8 mouse cellular contexts compared by ENCODE assay signal in genomic region chr17:35263523-35263883, GRCm38 (mm10). TPM values are rescaled to one million over a fixed set of nuclear protein-coding genes. Genes with fewer than 3 reads are reported as not detected.
A peak's percentile ranks its signal among the peaks of the same experiment; 100 is the strongest.
DNase-seq lines count a peak whose midpoint lies in the region; ATAC-seq and TF ChIP-seq lines count a peak whose summit lies in the region.

No protein-coding gene starts in this region.

- DNase-seq in layer of hippocampus, adult 2 months (ENCODE audit: low spot score in 2 of 2) = no peak
- no peak for DNase-seq in layer of hippocampus, adult 18-20 months (ENCODE audit: low spot score in 2 of 2)
- DNase-seq in forebrain, embryonic 10.5 days (ENCODE audit: extremely low spot score, low spot score) = peak; percentile 48
- no peak for DNase-seq in kidney, postnatal 0 days (ENCODE audit: low spot score)
- no peak for DNase-seq in layer of hippocampus, adult 9-10 months (ENCODE audit: low spot score)
- DNase-seq in layer of hippocampus, postnatal 36 days = no peak
- DNase-seq in cerebellum, postnatal 4 days (ENCODE audit: low spot score in 2 of 2) = no peak

- whole genome bisulfite sequencing in forebrain, embryonic 10.5 days = under 1% methylated on average over 25 of the region's 31 CpGs
- WGBS in kidney, postnatal 0 days = 3% methylated on average over 31 of the region's 31 CpGs
- 1% methylated on average over 30 of the region's 31 CpGs for WGBS in midbrain, embryonic 15.5 days

- peak overlapping the region; percentile 99 for H3K4me2 ChIP-seq in kidney, postnatal 0 days (ENCODE audit: low read length)
- H3K4me2 ChIP-seq in midbrain, embryonic 15.5 days = peak overlapping the region; percentile 94

- H3K27ac ChIP-seq in layer of hippocampus, adult 2 months = peak overlapping the region; percentile 10; the same call in 1 of the 2 replicates
- peak overlapping the region; percentile 83 for H3K27ac ChIP-seq in forebrain, embryonic 10.5 days
- H3K27ac ChIP-seq in kidney, postnatal 0 days = no peak overlapping the region
- no peak overlapping the region for H3K27ac ChIP-seq in midbrain, embryonic 15.5 days

- peaks cover 56% of the 10 kb centered on the region for H3K27me3 ChIP-seq in forebrain, embryonic 10.5 days (ENCODE audit: poor library complexity, severe bottlenecking)
- no peaks in the 10 kb centered on the region for H3K27me3 ChIP-seq in kidney, postnatal 0 days (ENCODE audit: insufficient read depth, low read length)
- H3K27me3 ChIP-seq in midbrain, embryonic 15.5 days (replicated peaks) = peaks cover 12% of the 10 kb centered on the region; the same call in 1 of the 2 replicates

- no peaks in the 10 kb centered on the region for H3K9me3 ChIP-seq in forebrain, embryonic 10.5 days
- H3K9me3 ChIP-seq in kidney, postnatal 0 days (replicated peaks; ENCODE audit: low read length) = no peaks in the 10 kb centered on the region
- no peaks in the 10 kb centered on the region for H3K9me3 ChIP-seq in midbrain, embryonic 15.5 days

- ATAC-seq in kidney, postnatal 0 days (replicated peaks; ENCODE audit: low FRiP score, low read depth) = peak; percentile 18; the same call in 1 of the 2 replicates
- peak; percentile 47 for ATAC-seq in midbrain, embryonic 15.5 days (replicated peaks)

- H3K36me3 ChIP-seq in forebrain, embryonic 10.5 days (replicated peaks) = no peaks in the 10 kb centered on the region
- H3K36me3 ChIP-seq in kidney, postnatal 0 days (ENCODE audit: insufficient read depth, low read length) = no peaks in the 10 kb centered on the region
- no peaks in the 10 kb centered on the region for H3K36me3 ChIP-seq in midbrain, embryonic 15.5 days (replicated peaks)

- TF ChIP-seq CTCF in layer of hippocampus, adult 2 months (conservative IDR thresholded peaks at IDR 0.05) = no peak
- no peak for TF ChIP-seq CTCF in kidney, postnatal 0 days (IDR thresholded peaks at IDR 0.05; ENCODE audit: low read depth)

- H3K4me3 ChIP-seq in layer of hippocampus, adult 2 months = peak overlapping the region; percentile 61
- peak overlapping the region; percentile 82 for H3K4me3 ChIP-seq in forebrain, embryonic 10.5 days
- peak overlapping the region; percentile 66 for H3K4me3 ChIP-seq in kidney, postnatal 0 days (replicated peaks; ENCODE audit: low read depth, low read length)
- peak overlapping the region; percentile 69 for H3K4me3 ChIP-seq in midbrain, embryonic 15.5 days

- peak overlapping the region; percentile 69 for H3K9ac ChIP-seq in kidney, postnatal 0 days (ENCODE audit: low read depth, low read length)
- peak overlapping the region; percentile 55 for H3K9ac ChIP-seq in midbrain, embryonic 15.5 days

- peaks cover 21% of the 10 kb centered on the region for H3K4me1 ChIP-seq in forebrain, embryonic 10.5 days
- H3K4me1 ChIP-seq in kidney, postnatal 0 days (replicated peaks; ENCODE audit: insufficient read depth, low read length) = no peaks in the 10 kb centered on the region
- peaks cover 4% of the 10 kb centered on the region for H3K4me1 ChIP-seq in midbrain, embryonic 15.5 days

RNA-seq across cellular contexts. Expression of gene H2-D1, which starts 1.0 kb away (rescaled TPM):
- total RNA-seq in layer of hippocampus, adult 2 months (2021) = 10 to 100 TPM; 15.7 to 21.2 TPM
- 10 to 100 TPM; 22.1 to 26.7 TPM for total RNA-seq in layer of hippocampus, adult 18-20 months (2021)
- 57.8 and 58.6 TPM in 2 replicates for polyA plus RNA-seq in forebrain, embryonic 10.5 days (2016; fragmentation: Nextera tagmentation; extraction: Ambion mirVana)
- polyA plus RNA-seq in kidney, postnatal 0 days (2015; fragmentation: Nextera tagmentation; extraction: Ambion mirVana) = 111 and 125 TPM in 2 replicates
- polyA plus RNA-seq in midbrain, embryonic 15.5 days (2015; fragmentation: Nextera tagmentation; extraction: Ambion mirVana) = 93.4 and 105 TPM in 2 replicates
- total RNA-seq in layer of hippocampus, postnatal 36 days (2021) = 10 to 100 TPM; 13.4 to 18.0 TPM

RNA-seq across cellular contexts. Expression of gene Ddx39b, which starts 22.0 kb away (rescaled TPM):
- 100 to 1,000 TPM; 230 to 239 TPM for total RNA-seq in layer of hippocampus, adult 2 months (2021)
- total RNA-seq in layer of hippocampus, adult 18-20 months (2021) = 100 to 1,000 TPM; 210 to 215 TPM
- 757 and 759 TPM in 2 replicates for polyA plus RNA-seq in forebrain, embryonic 10.5 days (2016; fragmentation: Nextera tagmentation; extraction: Ambion mirVana)
- polyA plus RNA-seq in kidney, postnatal 0 days (2015; fragmentation: Nextera tagmentation; extraction: Ambion mirVana) = 303 and 329 TPM in 2 replicates
- 379 and 391 TPM in 2 replicates for polyA plus RNA-seq in midbrain, embryonic 15.5 days (2015; fragmentation: Nextera tagmentation; extraction: Ambion mirVana)
- total RNA-seq in layer of hippocampus, postnatal 36 days (2021) = 100 to 1,000 TPM; 220 to 232 TPM

RNA-seq across cellular contexts. Expression of gene Nfkbil1, which starts 27.9 kb away (rescaled TPM):
- total RNA-seq in layer of hippocampus, adult 2 months (2021) = 10 to 100 TPM; 13.3 to 15.1 TPM
- total RNA-seq in layer of hippocampus, adult 18-20 months (2021) = 10 to 100 TPM; 13.6 to 15.8 TPM
- 10.0 and 11.5 TPM in 2 replicates for polyA plus RNA-seq in forebrain, embryonic 10.5 days (2016; fragmentation: Nextera tagmentation; extraction: Ambion mirVana)
- 11.7 and 14.5 TPM in 2 replicates for polyA plus RNA-seq in kidney, postnatal 0 days (2015; fragmentation: Nextera tagmentation; extraction: Ambion mirVana)
- polyA plus RNA-seq in midbrain, embryonic 15.5 days (2015; fragmentation: Nextera tagmentation; extraction: Ambion mirVana) = 11.7 and 11.8 TPM in 2 replicates
- total RNA-seq in layer of hippocampus, postnatal 36 days (2021) = 10 to 100 TPM; 13.3 to 13.6 TPM

RNA-seq across cellular contexts. Expression of gene Atp6v1g2, which starts 30.0 kb away (rescaled TPM):
- 100 to 1,000 TPM; 615 to 646 TPM for total RNA-seq in layer of hippocampus, adult 2 months (2021)
- total RNA-seq in layer of hippocampus, adult 18-20 months (2021) = 100 to 1,000 TPM; 637 to 681 TPM
- 7.0 and 7.7 TPM in 2 replicates for polyA plus RNA-seq in forebrain, embryonic 10.5 days (2016; fragmentation: Nextera tagmentation; extraction: Ambion mirVana)
- polyA plus RNA-seq in kidney, postnatal 0 days (2015; fragmentation: Nextera tagmentation; extraction: Ambion mirVana) = 6.6 and 6.7 TPM in 2 replicates
- polyA plus RNA-seq in midbrain, embryonic 15.5 days (2015; fragmentation: Nextera tagmentation; extraction: Ambion mirVana) = 94.4 and 100 TPM in 2 replicates
- 100 to 1,000 TPM; 602 to 647 TPM for total RNA-seq in layer of hippocampus, postnatal 36 days (2021)

RNA-seq across cellular contexts. Expression of gene Gm16181, which starts 42.9 kb away (rescaled TPM):
- total RNA-seq in layer of hippocampus, adult 2 months (2021) = not detected
- not detected for total RNA-seq in layer of hippocampus, adult 18-20 months (2021)
- 0.53 TPM in 1 of 2 replicates, not detected in the other for polyA plus RNA-seq in forebrain, embryonic 10.5 days (2016; fragmentation: Nextera tagmentation; extraction: Ambion mirVana)
- 0.25 and 0.29 TPM in 2 replicates for polyA plus RNA-seq in kidney, postnatal 0 days (2015; fragmentation: Nextera tagmentation; extraction: Ambion mirVana)
- polyA plus RNA-seq in midbrain, embryonic 15.5 days (2015; fragmentation: Nextera tagmentation; extraction: Ambion mirVana) = 1.6 TPM in 1 of 2 replicates, not detected in the other
- not detected for total RNA-seq in layer of hippocampus, postnatal 36 days (2021)

Comparison
In these comparisons a context has a peak if more than half of its experiments do, and no peak if none do; other contexts are left out.
1. H3K27ac ChIP-seq: peak in layer of hippocampus, adult 2 months (single experiment) and forebrain, embryonic 10.5 days (single experiment); none in kidney, postnatal 0 days (single experiment) and midbrain, embryonic 15.5 days (single experiment).
2. Peak in every context shown above with its lines, with median percentiles within 50 percentile points of each other: H3K4me3 ChIP-seq.